Mouse (Mus musculus) hindbrain, embryonic 10.5 days (tissue): Measurements from ENCODE around the gene Prr12. TPM values are rescaled to one million over a fixed set of nuclear protein-coding genes. Genes with fewer than 3 reads are reported as not detected.
A peak's percentile ranks its signal among the peaks of the same experiment; 100 is the strongest.

Source experiments
- DNase-seq: peaks from one replicate; pipeline ENCODE4 v3.0.0-alpha.2; 2017; ENCODE audit warnings: low spot score
- H3K27ac ChIP-seq: fragments of 300-500 bp; sonication (generic); 2 replicates; pipeline ENCODE4 v1.5.1; 2016; ENCODE audit warnings: mild to moderate bottlenecking, moderate library complexity
- H3K27me3 ChIP-seq: fragments of 300-500 bp; sonication (generic); 2 replicates; pipeline ENCODE4 v1.6.1; 2016; ENCODE audit warnings: mild to moderate bottlenecking; ENCODE audit not compliant: poor library complexity, insufficient read depth, severe bottlenecking
- H3K36me3 ChIP-seq: fragments of 300-500 bp; sonication (generic); 2 replicates; pipeline ENCODE4 v1.6.1; 2016; ENCODE audit warnings: mild to moderate bottlenecking, moderate library complexity
- H3K4me1 ChIP-seq: fragments of 300-500 bp; sonication (generic); replicated peaks from 2 replicates; pipeline ENCODE4 v1.6.1; 2016; ENCODE audit warnings: mild to moderate bottlenecking
- H3K4me3 ChIP-seq: fragments of 300-500 bp; sonication (generic); 2 replicates; pipeline ENCODE4 v1.5.1; 2016; ENCODE audit warnings: mild to moderate bottlenecking, moderate library complexity
- H3K9me3 ChIP-seq: fragments of 300-500 bp; sonication (generic); 2 replicates; pipeline ENCODE4 v1.6.1; 2016; ENCODE audit warnings: mild to moderate bottlenecking, moderate library complexity
- WGBS: fragments of 180-500 bp; shearing (Covaris S2); methylation state at CpG from one replicate; pipeline ENCODE4 v1.1.7; 2016; 5-methylcytosine and 5-hydroxymethylcytosine counted together
- polyA plus RNA-seq: library from polyadenylated mRNA; unstranded; fragments of >200 nt; fragmentation: Nextera tagmentation; extraction: Ambion mirVana; gene quantifications from 2 replicates; pipeline ENCODE4 v1.2.1, GENCODE M21; 2016

Gene Prr12
- polyA plus RNA-seq, 1 experiment from 2014 or later = 13.4 TPM

DNA sequence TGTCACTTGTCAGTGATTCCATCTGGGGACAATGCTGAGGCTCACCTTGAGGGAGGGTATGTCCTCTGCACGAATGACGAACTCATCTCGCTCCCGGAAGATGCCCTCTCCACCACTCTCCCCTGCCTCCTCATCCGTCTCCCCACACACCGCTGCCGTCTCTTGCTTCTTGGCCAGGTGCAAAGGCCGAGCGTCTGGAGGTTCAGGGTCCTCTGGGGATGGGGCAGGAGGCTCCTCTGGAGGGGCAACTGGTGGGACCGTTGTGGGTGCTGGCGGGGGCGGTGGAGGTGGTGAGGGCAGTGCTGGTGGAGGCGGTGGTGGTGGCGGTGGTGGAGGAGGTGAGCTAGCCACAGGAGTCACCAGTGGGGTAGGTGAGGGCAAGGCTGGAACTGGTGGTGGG, 9.4 kb downstream of the Prr12 start:
- H3K4me3 ChIP-seq = no peak overlapping the region
- WGBS = 96% methylated on average over 14 of the region's 14 CpGs

DNA sequence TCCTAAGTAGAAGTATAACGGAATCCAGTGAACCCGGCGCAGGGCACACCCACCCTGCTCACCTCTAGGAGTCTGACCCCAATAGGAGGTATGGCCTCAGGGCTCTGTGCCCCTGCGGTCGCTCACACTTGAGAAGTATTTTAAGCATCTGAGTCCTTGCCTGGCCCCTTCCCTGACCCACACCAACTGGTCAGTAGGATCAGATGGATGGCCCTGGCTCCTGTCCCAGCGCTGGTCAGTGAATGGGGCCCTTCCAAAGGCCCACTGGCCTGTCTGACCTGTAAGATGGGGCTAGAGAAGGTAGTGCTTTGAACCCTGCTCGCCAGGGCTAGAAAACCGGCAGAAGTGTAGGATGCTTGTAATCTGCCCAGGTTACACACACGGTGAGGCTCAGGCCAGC, 11.8 kb downstream of the Prr12 start:
- H3K4me1 ChIP-seq = no peaks in the 10 kb centered on the region
- H3K36me3 ChIP-seq = peaks cover 100% of the 10 kb centered on the region
- H3K4me3 ChIP-seq = no peak overlapping the region
- WGBS = 92% methylated on average over 9 of the region's 9 CpGs
- H3K27me3 ChIP-seq = no peaks in the 10 kb centered on the region
- DNase-seq = no peak
- no peak overlapping the region for H3K27ac ChIP-seq
- no peaks in the 10 kb centered on the region for H3K9me3 ChIP-seq

More for the DNA sequence above, 9.4 kb downstream of the Prr12 start:
- H3K27ac ChIP-seq = no peak overlapping the region
- 0 out of 2 replicates have a peak, but pooled peaks cover 4% of the 10 kb centered on the region for H3K4me1 ChIP-seq
- no peak for DNase-seq
- no peaks in the 10 kb centered on the region for H3K9me3 ChIP-seq
- peaks cover 100% of the 10 kb centered on the region for H3K36me3 ChIP-seq
- H3K27me3 ChIP-seq = no peaks in the 10 kb centered on the region

- Histone ChIP-seq H3K36me3 (peaks cover 100% of the 10 kb centered on the region), H3K27ac (no peak overlapping the region), H3K27me3 (no peaks in the 10 kb centered on the region), H3K4me1 (no peaks in the 10 kb centered on the region), H3K9me3 (no peaks in the 10 kb centered on the region), H3K4me3 (no peak overlapping the region)
- whole genome bisulfite sequencing = 95% methylated on average over 9 of the region's 9 CpGs
- no peak for DNase-seq
Measured at GRCm38 (mm10) chr7:45038411-45038810, 14.3 kb downstream of the Prr12 start.

GRCm38 (mm10) chr7:45037720-45038361, 14.8 kb downstream of the Prr12 start:
- Histone ChIP-seq H3K27me3 (no peaks in the 10 kb centered on the region), H3K4me1 (no peaks in the 10 kb centered on the region), H3K36me3 (peaks cover 100% of the 10 kb centered on the region), H3K4me3 (no peak overlapping the region), H3K9me3 (no peaks in the 10 kb centered on the region), H3K27ac (no peak overlapping the region)
- 72% methylated on average over 7 of the region's 7 CpGs for WGBS
- peak; percentile 59 for DNase-seq

- Histone ChIP-seq H3K36me3 (peaks cover 100% of the 10 kb centered on the region), H3K27ac (no peak overlapping the region), H3K4me3 (no peak overlapping the region), H3K9me3 (no peaks in the 10 kb centered on the region), H3K27me3 (no peaks in the 10 kb centered on the region), H3K4me1 (no peaks in the 10 kb centered on the region)
- no peak for DNase-seq
- WGBS = 88% methylated on average over 11 of the region's 11 CpGs
Measured at GRCm38 (mm10) chr7:45036702-45037101, 16.0 kb downstream of the Prr12 start.

GRCm38 (mm10) chr7:45035631-45036030, 17.1 kb downstream of the Prr12 start:
- no peaks in the 10 kb centered on the region for H3K27me3 ChIP-seq
- DNase-seq = no peak
- H3K36me3 ChIP-seq = peaks cover 100% of the 10 kb centered on the region
- H3K4me1 ChIP-seq = no peaks in the 10 kb centered on the region
- H3K4me3 ChIP-seq = no peak overlapping the region
- H3K27ac ChIP-seq = no peak overlapping the region
- no peaks in the 10 kb centered on the region for H3K9me3 ChIP-seq
- WGBS = 90% methylated on average over 3 of the region's 3 CpGs

- no peak overlapping the region for H3K4me3 ChIP-seq
- H3K27ac ChIP-seq = no peak overlapping the region
- H3K9me3 ChIP-seq = no peaks in the 10 kb centered on the region
- H3K4me1 ChIP-seq = no peaks in the 10 kb centered on the region
- WGBS = 96% methylated on average over 19 of the region's 19 CpGs
- DNase-seq = no peak
- peaks cover 100% of the 10 kb centered on the region for H3K36me3 ChIP-seq
- no peaks in the 10 kb centered on the region for H3K27me3 ChIP-seq
Measured at GRCm38 (mm10) chr7:45033722-45034359, 18.8 kb downstream of the Prr12 start.

DNA sequence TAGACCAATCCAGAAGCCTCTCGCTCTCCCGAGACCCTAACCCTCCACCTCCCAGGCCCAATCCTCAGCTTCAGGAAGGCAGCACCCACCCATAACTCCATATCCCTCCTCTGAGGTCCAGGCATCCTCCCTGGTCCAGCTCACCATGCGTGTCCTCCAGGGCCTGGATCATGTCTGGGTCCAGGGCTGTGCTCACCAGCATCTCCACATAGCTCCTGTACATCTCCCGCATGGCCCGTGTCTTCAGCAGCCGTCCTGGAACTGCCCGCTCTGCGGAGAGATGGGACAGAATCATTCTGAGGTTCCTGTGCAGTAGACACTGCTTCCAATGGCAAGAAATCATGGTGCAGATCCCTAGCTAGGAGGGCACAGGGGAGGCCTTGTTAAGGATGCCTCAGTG, 21.8 kb downstream of the Prr12 start:
- DNase-seq = no peak
- Histone ChIP-seq H3K9me3 (no peaks in the 10 kb centered on the region), H3K36me3 (peaks cover 97% of the 10 kb centered on the region), H3K27ac (no peak overlapping the region), H3K4me1 (peaks cover 9% of the 10 kb centered on the region), H3K27me3 (no peaks in the 10 kb centered on the region), H3K4me3 (no peak overlapping the region)
- WGBS = 96% methylated on average over 8 of the region's 8 CpGs

GRCm38 (mm10) chr7:45029995-45030394, 22.7 kb downstream of the Prr12 start:
- H3K9me3 ChIP-seq = no peaks in the 10 kb centered on the region
- H3K27me3 ChIP-seq = no peaks in the 10 kb centered on the region
- WGBS = 92% methylated on average over 6 of the region's 6 CpGs
- no peak for DNase-seq
- peaks cover 9% of the 10 kb centered on the region for H3K4me1 ChIP-seq
- no peak overlapping the region for H3K4me3 ChIP-seq
- H3K36me3 ChIP-seq = peaks cover 89% of the 10 kb centered on the region
- H3K27ac ChIP-seq = no peak overlapping the region

DNA sequence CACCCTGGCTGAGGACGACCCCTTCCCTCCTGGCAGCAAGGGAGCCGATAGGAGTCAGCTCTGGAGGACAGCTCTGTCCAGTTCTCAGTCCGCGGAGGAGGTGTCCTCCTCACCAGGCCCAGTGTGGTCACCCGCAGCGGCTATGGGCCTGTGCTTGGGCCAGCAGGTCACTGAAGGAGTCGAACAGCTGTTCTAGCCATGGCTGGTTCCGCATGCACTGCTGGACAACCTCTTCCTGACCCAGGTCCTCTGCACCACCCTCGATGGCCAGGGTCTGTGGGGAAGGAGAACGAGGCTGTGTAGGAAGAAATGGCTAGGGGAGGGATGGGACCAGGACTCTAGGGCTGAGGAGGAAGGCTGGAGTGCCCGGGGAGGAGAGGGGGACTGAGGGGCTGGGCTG, 24.3 kb downstream of the Prr12 start:
- Histone ChIP-seq H3K4me3 (no peak overlapping the region), H3K27me3 (no peaks in the 10 kb centered on the region), H3K36me3 (peaks cover 75% of the 10 kb centered on the region), H3K4me1 (peaks cover 9% of the 10 kb centered on the region), H3K27ac (no peak overlapping the region), H3K9me3 (no peaks in the 10 kb centered on the region)
- 90% methylated on average over 11 of the region's 11 CpGs for WGBS
- no peak for DNase-seq

DNA sequence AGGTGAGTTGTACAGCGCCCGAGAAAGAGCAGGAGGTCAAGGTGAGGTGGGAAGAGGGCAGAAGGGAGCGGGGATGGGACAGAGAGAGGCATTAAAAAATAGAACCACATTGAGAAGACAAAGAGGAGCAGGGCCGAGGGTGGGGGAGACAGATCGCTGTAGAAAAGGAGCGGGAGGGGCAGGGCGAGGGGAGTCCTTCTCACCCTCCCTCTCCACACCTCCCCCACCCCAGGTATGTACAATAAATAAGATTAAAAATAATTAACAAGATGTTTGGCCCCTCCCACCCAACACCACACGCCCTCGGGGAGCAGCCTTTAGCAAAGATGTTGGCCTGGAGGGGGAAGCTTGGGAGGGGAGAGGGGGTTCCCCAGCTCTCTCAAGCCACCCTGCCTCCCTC, 24.9 kb downstream of the Prr12 start:
- WGBS = 96% methylated on average over 9 of the region's 9 CpGs
- Histone ChIP-seq H3K9me3 (no peaks in the 10 kb centered on the region), H3K4me3 (no peak overlapping the region), H3K36me3 (peaks cover 69% of the 10 kb centered on the region), H3K27me3 (no peaks in the 10 kb centered on the region), H3K27ac (no peak overlapping the region), H3K4me1 (peaks cover 9% of the 10 kb centered on the region)
- no peak for DNase-seq

GRCm38 (mm10) chr7:45026256-45026655, 26.4 kb downstream of the Prr12 start:
- Histone ChIP-seq H3K9me3 (no peaks in the 10 kb centered on the region), H3K36me3 (peaks cover 54% of the 10 kb centered on the region), H3K27ac (0 out of 2 replicates have a peak overlapping the region, but pooled peaks have one; percentile 29), H3K4me1 (peaks cover 11% of the 10 kb centered on the region), H3K27me3 (no peaks in the 10 kb centered on the region), H3K4me3 (no peak overlapping the region)
- WGBS = 59% methylated on average over 2 of the region's 2 CpGs
- DNase-seq = no peak

DNA sequence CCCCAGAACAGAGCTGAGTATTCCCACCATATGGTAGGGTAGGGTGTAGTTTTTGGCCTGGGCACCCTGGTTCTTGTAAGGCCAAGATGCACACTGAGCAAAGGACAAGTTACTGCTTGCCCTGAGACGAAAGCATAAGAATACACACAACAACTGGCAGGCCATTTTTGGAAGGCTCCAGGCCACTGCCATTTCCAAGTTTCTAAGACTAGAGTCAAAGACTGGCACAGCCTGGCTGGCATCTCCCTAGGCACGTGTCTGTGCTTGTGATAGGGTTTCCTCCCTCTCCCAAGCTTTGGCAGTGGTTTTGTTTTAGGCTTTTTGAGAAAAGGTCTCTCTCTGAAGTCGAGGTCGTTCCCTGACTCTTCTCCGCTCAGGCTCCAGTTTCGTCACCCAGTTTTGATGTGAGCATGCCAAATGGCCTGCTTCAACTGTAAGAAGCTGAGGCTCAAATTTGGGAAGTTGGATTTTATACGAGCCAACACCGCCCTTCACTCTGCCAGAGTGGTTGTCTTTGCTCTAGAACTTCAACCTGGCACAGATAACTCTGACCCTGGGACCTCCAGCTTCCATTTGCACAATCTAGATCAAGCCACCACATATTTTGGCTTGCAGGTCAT, 27.0 kb downstream of the Prr12 start:
- WGBS = 81% methylated on average over 8 of the region's 8 CpGs
- no peaks in the 10 kb centered on the region for H3K27me3 ChIP-seq
- no peaks in the 10 kb centered on the region for H3K9me3 ChIP-seq
- H3K4me3 ChIP-seq = 0 out of 2 replicates have a peak overlapping the region, but pooled peaks have one; percentile 4
- peaks cover 49% of the 10 kb centered on the region for H3K36me3 ChIP-seq
- H3K27ac ChIP-seq = no peak overlapping the region
- no peak for DNase-seq
- peaks cover 15% of the 10 kb centered on the region for H3K4me1 ChIP-seq
